Mouse (Mus musculus): ENCODE measurements around the gene Smad6.
A peak's percentile ranks its signal among the peaks of the same experiment; 100 is the strongest.

GRCm38 (mm10) chr9:64016648-64017400, 5.0 kb downstream of the Smad6 start:
- TF ChIP-seq CTCF (IDR thresholded peaks at IDR 0.05; ENCODE audit: low read depth, low read length) (0 out of 2 replicates have a peak, but pooled peaks have one; percentile 26), POLR2A (IDR thresholded peaks at IDR 0.05; ENCODE audit: extremely low read depth, insufficient read depth, low read length) (no peak)
